Comparison of ENCODE assay signal across 8 mouse cellular contexts in the genomic region with DNA sequence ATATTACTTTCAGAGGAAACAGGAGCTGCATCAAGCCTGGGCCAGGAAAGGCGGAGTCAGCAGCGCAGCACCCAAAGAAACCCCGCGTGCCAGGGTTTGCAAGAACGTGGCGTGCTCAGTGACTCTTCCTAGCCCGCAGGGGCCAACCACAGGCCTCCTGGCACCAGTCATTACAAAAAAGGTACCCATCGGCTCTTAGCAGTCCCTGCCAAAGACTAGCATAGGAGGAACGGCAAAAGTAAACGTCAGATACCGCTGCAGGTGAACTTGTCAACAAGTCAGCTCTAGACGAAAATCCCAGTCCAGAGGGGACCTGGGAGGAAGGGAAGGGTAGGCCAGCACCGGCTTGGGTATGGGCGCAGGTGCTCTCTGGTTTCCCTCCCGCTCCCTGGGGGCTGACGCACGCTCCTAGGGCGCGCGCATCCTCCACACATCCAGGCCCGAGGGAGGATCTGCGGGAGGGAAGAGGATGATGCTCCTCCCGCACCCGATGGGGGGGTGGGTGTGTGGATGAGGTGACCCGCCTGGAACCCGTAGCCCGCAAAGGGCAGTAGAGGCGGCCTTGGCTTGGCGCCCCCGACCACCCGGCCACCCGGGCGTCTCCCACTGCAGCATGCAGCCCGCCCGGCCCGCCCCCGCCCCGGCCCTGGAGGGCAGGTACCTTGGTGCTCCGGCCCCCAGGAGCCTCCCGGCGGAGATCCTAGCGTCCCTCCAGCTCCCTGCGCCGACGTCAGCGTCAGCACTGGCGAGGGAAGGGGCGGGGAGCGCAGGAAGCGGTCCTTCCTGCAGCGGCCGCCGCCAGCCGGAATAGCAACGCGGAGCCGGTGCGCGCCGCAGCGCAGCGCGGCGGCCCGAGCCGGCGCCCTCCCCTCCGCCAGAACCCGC. TPM values are rescaled to one million over a fixed set of nuclear protein-coding genes. Genes with fewer than 3 reads are reported as not detected.
DNase-seq lines count a peak whose midpoint lies in the region; ATAC-seq lines count a peak whose summit lies in the region.

No protein-coding gene starts in this region.

- peak overlapping the region; percentile 93 for H3K4me2 ChIP-seq in hindbrain, embryonic 15.5 days

- peak overlapping the region; percentile 84 for H3K9ac ChIP-seq in hindbrain, embryonic 15.5 days

- 0 out of 2 replicates have a peak, but pooled peaks cover 6% of the 10 kb centered on the region for H3K36me3 ChIP-seq in hindbrain, embryonic 15.5 days

- H3K27me3 ChIP-seq in hindbrain, embryonic 15.5 days: no peaks in the 10 kb centered on the region

- peak; percentile 95 for ATAC-seq in hindbrain, embryonic 15.5 days (ENCODE audit: low FRiP score, low read depth)

- DNase-seq in adipocyte (ENCODE audit: low spot score): peak; percentile 22
- DNase-seq in cerebellum, postnatal 14 days: peak; percentile 68 to 69
- peak; percentile 72 to 74 for DNase-seq in frontal cortex, postnatal 36 days (ENCODE audit: low spot score in 2 of 2)
- peak; percentile 69 to 75 for DNase-seq in layer of hippocampus, postnatal 36 days
- DNase-seq in lung, postnatal 10 days: peak; percentile 81
- DNase-seq in retina, embryonic 14.5 days (ENCODE audit: low spot score): peak; percentile 64
- no peak for DNase-seq in spleen, postnatal 14 days (ENCODE audit: low spot score in 2 of 2)

- peak overlapping the region; percentile 82 for H3K27ac ChIP-seq in hindbrain, embryonic 15.5 days (replicated peaks)

- H3K4me3 ChIP-seq in hindbrain, embryonic 15.5 days: peak overlapping the region; percentile 74

- H3K9me3 ChIP-seq in hindbrain, embryonic 15.5 days: no peaks in the 10 kb centered on the region

- 1% methylated on average over 40 of the region's 69 CpGs for WGBS in hindbrain, embryonic 15.5 days

- peaks cover 10% of the 10 kb centered on the region; the same call in 1 of the 2 replicates for H3K4me1 ChIP-seq in hindbrain, embryonic 15.5 days (replicated peaks)

RNA-seq across cellular contexts. Expression of gene Ica1, which starts 0.6 kb away (rescaled TPM):
- 67.1 and 71.3 TPM in 2 replicates for polyA plus RNA-seq in hindbrain, embryonic 15.5 days (2015; fragmentation: Nextera tagmentation; extraction: Ambion mirVana)
- total RNA-seq in layer of hippocampus, postnatal 36 days (2021): 10 to 100 TPM; 56.3 to 61.7 TPM

Comparison
In these comparisons a context has a peak if more than half of its experiments do, and no peak if none do; other contexts are left out.
1. DNase-seq: peak in adipocyte (single experiment), cerebellum, postnatal 14 days (2 of 2), frontal cortex, postnatal 36 days (2 of 2), layer of hippocampus, postnatal 36 days (2 of 2), lung, postnatal 10 days (single experiment) and retina, embryonic 14.5 days (single experiment); none in spleen, postnatal 14 days (0 of 2).